Mouse (Mus musculus) cerebellum, adult 11-12 months (tissue): ENCODE results near the gene Scgb2b2.

Experiments used
- DNase-seq: peaks from one replicate; pipeline ENCODE4 v3.0.0; 2022

Gene Scgb2b2

DNA sequence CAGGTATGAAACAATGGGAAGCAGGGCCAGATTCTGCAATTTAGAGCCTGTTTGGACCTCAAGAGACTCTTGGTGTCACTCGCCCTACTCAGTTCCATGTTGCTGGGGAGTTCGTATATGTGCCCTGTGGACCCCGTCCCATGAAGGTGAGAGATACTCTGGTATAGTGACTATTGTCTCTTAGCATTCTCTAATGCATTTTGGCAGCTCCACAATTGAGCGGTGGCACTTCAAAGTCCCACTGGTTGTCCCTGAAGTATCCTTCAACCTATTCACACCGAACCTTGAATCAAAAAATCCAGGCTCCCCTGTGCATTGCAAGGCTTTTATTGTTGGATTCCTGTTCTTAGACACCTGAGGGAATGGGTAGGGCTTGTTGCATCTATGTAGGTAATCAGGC is at the start of gene Scgb2b2:
Scgb2b2 (plus strand) TSS at position 301 of the 400 bp plus-strand sequence.
- no peak for DNase-seq

DNA sequence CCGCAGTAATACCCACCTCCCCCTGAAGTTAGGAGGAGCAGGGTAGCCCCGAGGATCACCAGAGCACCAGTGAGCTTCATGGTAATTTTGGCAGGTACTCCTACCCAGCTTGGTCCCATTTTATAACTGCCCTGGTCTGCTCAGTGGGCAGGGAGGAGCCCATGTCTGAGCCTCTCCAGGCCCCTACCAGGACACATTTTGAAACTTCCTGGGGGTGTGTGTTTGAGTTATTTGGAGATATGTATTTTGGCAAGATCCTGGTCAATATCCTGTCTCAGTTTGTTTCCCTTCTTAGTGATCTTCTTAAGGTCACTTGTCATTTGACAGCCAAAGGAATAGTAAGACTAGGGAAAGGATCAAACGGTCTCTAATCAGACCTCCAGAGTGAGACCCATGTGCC is 1.4 kb downstream of the Scgb2b2 start, which contains the start of gene Scgb1b2:
Scgb1b2 (minus strand) TSS at position 101 of the 400 bp plus-strand sequence.
- DNase-seq, result no peak
